Mouse (Mus musculus) E14TG2a.4 (cell line): ENCODE results near the gene Akap1.
"Not testable (repeated sequence)": the region's sequence is repeated elsewhere in the genome, so short reads cannot be mapped to it uniquely, and the experiment has no call there.

Experiments
- H3K27me3 ChIP-seq: 2 replicates; pipeline ENCODE4 v1.6.1; 2014; ENCODE audit warnings: low read length, control low read depth; ENCODE audit not compliant: insufficient read depth
- H3K36me3 ChIP-seq: 2 replicates; pipeline ENCODE4 v1.6.1; 2014; ENCODE audit warnings: low read length, control low read depth; ENCODE audit not compliant: insufficient read depth
- H3K4me1 ChIP-seq: replicated peaks from 2 replicates; pipeline ENCODE4 v1.6.1; 2014; ENCODE audit warnings: low read depth, low read length, control low read depth
- H3K4me3 ChIP-seq: replicated peaks from 2 replicates; pipeline ENCODE4 v1.5.1; 2014; ENCODE audit warnings: mild to moderate bottlenecking, low read length
- H3K9me3 ChIP-seq: 2 replicates; pipeline ENCODE4 v1.6.1; 2014; ENCODE audit warnings: low read length, control low read depth
- CTCF ChIP-seq: conservative IDR thresholded peaks from 2 replicates; pipeline ENCODE4 v1.5.1; 2014; ENCODE audit warnings: low read length
- NANOG ChIP-seq: IDR thresholded peaks from 2 replicates; pipeline ENCODE4 v1.6.1; 2014; ENCODE audit warnings: borderline replicate concordance, low read length, mixed read lengths
- POU5F1 ChIP-seq: IDR thresholded peaks from 2 replicates; pipeline ENCODE4 v1.6.1; 2014; ENCODE audit warnings: low read length, borderline replicate concordance

The Akap1 gene

DNA sequence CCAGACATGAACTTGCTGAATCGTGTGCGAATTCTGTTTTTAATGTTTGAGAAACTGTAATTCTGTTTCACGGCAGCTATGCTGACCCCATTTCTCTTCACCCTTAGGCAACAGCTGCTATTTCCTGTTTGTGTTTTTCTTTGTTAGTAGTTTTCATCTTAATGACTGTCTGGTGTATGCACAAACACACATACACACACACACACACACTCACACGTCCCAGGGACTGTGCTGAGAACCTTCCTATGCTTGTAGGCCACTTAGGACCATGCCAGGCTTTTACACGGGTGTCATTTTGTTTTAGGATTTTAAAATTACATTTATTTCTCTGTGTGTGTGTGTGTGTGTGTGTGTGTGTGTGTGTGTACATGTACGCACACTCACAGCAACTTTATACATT lies 35.2 kb upstream of the Akap1 start:
- TF ChIP-seq CTCF (no peak), NANOG (no peak), POU5F1 (no peak)
- no peaks in the 10 kb centered on the region for H3K9me3 ChIP-seq
- no peak overlapping the region for H3K4me3 ChIP-seq
- H3K36me3 ChIP-seq: no peaks in the 10 kb centered on the region
- no peaks in the 10 kb centered on the region for H3K27me3 ChIP-seq
- H3K4me1 ChIP-seq: peaks cover 38% of the 10 kb centered on the region

DNA sequence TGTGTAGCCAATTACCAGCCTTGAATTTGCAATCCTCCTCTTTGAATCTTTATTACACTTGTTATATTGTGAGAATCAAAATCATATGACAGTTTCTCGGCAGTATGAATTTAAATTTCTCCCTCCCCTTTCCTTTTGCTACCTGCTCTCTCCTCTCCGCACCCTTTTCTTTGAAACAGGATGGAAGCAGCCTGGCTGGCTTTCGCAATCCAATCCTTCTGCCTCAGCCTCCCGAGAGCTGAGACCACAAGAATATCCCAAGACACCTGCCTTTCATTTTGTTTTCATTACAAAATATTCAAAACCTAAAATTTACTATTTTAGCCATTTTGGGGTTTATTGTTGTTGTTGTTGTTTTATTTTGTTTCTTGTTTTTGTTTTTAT lies 34.0 kb upstream of the Akap1 start:
- TF ChIP-seq NANOG (no peak), CTCF (no peak), POU5F1 (no peak)
- H3K9me3 ChIP-seq: no peaks in the 10 kb centered on the region
- peak overlapping the region; percentile 65 for H3K4me3 ChIP-seq
- H3K36me3 ChIP-seq: no peaks in the 10 kb centered on the region
- peaks cover 33% of the 10 kb centered on the region for H3K4me1 ChIP-seq
- H3K27me3 ChIP-seq: no peaks in the 10 kb centered on the region

DNA sequence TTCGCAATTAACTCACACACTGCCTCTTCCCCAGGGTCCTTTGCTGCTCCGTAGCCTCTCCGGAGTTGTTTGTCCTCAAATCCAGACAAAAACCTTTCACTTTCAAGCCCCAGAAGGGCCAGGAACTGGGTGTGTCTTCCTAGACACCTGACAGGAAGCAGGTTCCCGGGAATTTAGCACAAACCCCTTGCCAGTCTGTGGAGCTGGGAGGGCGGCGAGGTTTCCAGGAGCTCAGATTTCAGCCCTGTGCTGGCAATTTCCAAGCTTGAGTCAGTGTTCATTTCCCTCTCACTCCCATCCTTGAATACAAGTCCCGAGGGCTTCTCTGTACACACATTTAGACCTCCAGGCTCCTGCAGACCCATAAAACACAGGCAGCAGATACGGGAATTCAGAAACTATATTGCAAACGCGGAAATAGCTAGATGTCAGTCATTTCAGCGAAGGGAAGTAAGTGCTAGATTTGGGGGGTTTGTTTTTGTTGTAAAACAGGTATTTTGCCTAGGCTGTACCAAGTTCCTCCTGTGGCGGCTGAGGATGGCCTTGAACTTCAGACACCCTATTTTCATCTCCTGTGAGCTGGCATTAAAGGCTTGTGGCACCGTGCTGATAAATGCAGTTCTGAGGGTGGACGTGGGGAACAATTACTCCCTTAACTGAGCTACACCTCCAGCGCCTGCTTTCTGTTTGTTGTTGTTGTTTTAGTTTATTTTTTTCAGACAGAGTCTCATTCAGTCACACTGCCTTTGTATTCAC lies 33.4 kb upstream of the Akap1 start:
- H3K36me3 ChIP-seq: no peaks in the 10 kb centered on the region
- H3K4me3 ChIP-seq: peak overlapping the region; percentile 65
- TF ChIP-seq POU5F1 (no peak), CTCF (no peak), NANOG (no peak)
- no peaks in the 10 kb centered on the region for H3K9me3 ChIP-seq
- peaks cover 30% of the 10 kb centered on the region for H3K4me1 ChIP-seq
- H3K27me3 ChIP-seq: no peaks in the 10 kb centered on the region

DNA sequence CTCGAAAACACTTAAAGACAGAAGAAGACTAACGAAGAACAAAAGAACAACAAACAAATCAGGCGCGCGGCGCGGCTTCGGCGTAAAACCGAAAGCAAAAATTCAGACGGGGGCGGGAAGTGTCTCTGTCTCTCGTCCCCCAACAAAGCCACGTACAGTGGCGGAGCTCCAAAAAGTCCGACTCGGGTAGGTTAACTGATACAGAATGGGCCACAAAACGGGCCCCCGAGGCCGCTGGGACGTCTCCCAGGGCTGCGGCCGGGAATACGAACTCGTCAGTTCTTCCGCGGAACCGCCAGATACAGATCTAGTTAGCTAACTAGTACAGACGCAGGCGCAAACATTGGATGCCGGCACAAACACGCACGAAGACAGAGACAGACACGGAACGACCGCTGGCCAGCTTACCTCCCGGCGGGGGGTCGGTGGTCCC lies 31.4 kb upstream of the Akap1 start:
- H3K27me3 ChIP-seq, H3K4me3 ChIP-seq, H3K36me3 ChIP-seq, H3K9me3 ChIP-seq: not testable (repeated sequence)
- peaks cover 23% of the 10 kb centered on the region for H3K4me1 ChIP-seq

DNA sequence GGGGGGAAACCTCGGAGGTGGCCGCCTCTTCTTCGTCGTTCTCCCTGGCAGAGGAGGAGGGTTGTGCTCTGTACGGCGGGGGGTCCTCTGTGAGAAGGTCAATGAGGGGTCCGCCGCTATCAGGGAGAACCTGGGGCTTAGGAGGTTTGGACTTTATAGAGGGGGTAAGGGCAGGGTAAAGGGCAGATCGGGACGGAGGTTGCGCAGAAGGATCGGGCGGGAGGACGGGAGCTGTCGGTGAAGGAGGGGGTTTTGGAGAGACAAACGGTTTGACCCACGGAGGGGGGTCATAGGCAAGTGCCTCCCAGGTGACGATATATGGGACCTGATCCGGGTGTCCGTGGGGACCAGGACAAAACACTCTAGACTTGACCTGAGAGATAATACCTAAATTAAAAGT lies 30.8 kb upstream of the Akap1 start:
- H3K4me3 ChIP-seq, H3K27me3 ChIP-seq, H3K36me3 ChIP-seq, H3K9me3 ChIP-seq: not testable (repeated sequence)
- peaks cover 23% of the 10 kb centered on the region for H3K4me1 ChIP-seq

DNA sequence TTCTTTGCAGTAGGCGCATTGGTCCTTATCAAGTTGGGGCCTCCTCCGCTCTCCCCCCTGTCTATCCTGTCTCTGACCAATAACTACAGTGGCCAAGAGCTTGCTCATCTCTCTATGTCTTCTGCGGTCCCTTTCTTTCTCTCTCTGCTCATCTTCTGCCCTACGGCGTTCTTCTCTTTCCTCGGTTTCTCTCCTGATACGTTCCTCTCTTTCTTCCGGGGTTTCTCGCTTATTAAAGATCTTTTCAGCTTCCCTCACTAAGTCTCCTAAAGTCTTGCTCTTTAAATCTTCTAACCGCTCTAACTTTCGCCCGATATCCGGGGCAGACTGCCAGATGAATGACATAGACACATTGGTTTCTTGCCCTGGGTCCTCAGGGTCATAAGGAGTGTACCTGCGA lies 29.9 kb upstream of the Akap1 start:
- not testable (repeated sequence) for H3K9me3 ChIP-seq, H3K4me3 ChIP-seq, H3K27me3 ChIP-seq, H3K36me3 ChIP-seq
- H3K4me1 ChIP-seq: peaks cover 25% of the 10 kb centered on the region

DNA sequence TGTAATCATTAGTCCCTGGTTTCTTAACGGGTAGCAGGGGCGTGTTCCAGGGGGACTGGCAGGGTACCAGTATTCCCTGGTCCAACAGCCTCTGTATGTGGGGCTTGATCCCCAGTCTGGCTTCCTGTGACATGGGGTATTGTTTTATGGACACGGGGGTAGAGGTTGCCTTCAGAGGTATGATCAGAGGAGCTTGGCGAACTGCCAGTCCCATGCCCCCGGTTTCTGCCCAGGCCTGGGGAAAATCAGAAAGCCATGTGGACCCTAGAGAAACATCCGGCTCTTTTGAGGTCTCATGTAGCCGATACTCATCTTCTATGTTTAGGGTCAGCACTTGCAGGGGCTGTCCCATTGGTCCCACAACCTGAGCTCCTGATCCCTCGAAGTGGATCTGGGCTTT lies 29.1 kb upstream of the Akap1 start:
- H3K36me3 ChIP-seq, H3K9me3 ChIP-seq, H3K27me3 ChIP-seq, H3K4me3 ChIP-seq: not testable (repeated sequence)
- peaks cover 25% of the 10 kb centered on the region for H3K4me1 ChIP-seq

DNA sequence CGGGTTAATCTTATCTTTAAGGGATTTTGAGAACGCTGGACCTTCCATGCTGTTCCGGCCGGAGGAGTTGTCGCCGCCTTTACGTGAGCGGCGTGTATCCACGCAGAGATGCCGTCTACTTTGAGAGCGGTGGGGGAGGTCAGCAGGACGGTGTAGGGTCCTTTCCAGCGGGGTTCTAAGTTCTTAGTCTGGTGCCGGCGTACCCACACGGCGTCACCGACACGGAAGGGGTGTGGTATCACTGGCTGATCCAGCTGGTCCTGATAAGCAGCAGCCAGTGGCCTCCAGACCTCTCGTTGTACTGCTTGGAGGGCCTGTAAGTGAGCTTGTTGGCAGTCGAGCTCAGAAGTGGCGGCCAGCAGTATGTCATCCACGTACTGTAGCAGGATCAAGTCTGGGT lies 28.4 kb upstream of the Akap1 start:
- not testable (repeated sequence) for H3K9me3 ChIP-seq, H3K4me3 ChIP-seq, H3K36me3 ChIP-seq, H3K27me3 ChIP-seq
- peaks cover 25% of the 10 kb centered on the region for H3K4me1 ChIP-seq

DNA sequence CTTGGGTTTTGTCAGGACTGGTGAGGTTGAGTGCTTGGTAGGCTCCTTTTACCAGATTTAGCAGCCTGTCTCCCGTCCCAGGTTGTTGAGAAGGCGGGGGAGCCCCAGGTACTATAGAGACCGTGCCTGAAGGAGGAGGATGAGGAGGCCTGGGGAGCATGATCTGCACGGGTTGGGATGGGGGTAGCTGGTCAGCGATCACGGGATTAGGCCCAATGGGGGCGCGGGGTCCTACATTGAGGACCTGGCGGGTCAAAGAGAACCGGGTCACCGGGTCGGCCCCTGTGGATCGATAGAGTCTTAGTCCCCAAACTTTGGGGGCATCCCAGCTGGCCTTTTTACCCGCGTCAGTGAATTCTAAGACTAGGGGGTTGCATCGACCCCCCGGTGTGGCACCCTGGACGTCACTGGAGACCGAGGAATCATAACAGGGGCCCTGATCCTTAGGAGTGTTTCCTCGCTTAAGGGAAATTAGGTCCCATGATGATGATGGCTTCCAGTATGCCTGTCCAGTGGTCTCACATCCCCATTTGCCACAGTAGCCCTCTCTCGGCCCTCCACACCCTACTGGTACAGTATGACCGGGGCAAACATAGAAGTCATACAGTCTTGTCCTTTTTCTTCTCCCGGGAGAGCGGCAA lies 27.7 kb upstream of the Akap1 start:
- not testable (repeated sequence) for H3K9me3 ChIP-seq, H3K27me3 ChIP-seq, H3K36me3 ChIP-seq, H3K4me3 ChIP-seq
- peaks cover 26% of the 10 kb centered on the region for H3K4me1 ChIP-seq

DNA sequence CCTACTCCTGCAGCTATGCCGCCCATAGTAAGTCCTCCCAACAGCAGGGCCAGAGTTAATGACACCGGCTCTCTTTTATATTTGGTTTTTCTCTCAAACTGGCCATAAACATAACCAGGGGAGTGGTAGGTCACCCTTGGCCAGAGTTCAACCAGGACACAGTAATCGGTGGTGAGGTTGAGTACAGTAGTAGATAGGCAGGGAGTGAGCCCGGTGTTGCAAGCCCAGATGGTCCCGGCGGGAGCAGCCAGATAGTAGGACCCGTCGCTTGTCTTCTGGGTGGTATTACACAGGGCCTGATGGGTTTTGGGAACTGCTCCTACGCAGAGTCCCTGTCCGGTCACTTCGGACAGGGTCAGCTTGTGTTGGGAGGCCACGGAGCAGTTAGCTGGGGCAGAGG lies 27.1 kb upstream of the Akap1 start:
- not testable (repeated sequence) for H3K27me3 ChIP-seq, H3K36me3 ChIP-seq, H3K9me3 ChIP-seq, H3K4me3 ChIP-seq
- H3K4me1 ChIP-seq: peaks cover 23% of the 10 kb centered on the region

DNA sequence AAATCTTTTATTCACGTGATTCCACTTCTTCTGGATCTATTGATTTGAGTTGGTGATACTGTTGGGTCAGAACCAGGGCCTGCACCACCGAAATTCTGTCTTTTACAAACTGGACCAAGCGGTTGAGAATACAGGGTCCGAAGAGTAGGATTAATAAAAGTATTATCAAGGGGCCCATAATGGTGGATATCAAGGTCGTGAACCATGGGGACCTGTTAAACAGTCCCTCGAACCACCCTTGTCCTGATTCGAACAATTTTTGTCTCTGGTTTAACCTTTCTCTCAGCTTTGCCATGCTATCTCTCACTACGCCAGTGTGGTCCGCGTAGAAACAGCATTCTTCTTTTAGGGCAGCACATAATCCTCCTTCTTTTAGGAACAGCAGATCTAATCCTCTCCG lies 26.5 kb upstream of the Akap1 start:
- not testable (repeated sequence) for H3K9me3 ChIP-seq

More for the DNA sequence above, 26.5 kb upstream of the Akap1 start:
- H3K27me3 ChIP-seq, H3K36me3 ChIP-seq, H3K4me3 ChIP-seq: not testable (repeated sequence)
- peaks cover 23% of the 10 kb centered on the region for H3K4me1 ChIP-seq
